Mouse (Mus musculus): ENCODE data around the gene Ndrg4. TPM values are rescaled to one million over a fixed set of nuclear protein-coding genes. Genes with fewer than 3 reads are reported as not detected.

Ndrg4 gene
- total RNA-seq, 2 experiments from 2014 or later: 233 to 242 TPM

GRCm38 (mm10) chr8:95677591-95678023 is 827 bp downstream of the Ndrg4 start:
- intact Hi-C loops (cut with DNase I): no loop called here
- no peak for DNase-seq

GRCm38 (mm10) chr8:95678024-95678611 is 1.3 kb downstream of the Ndrg4 start:
- intact Hi-C loops (cut with DNase I): no loop called here
- DNase-seq: peak in 1 of 2 experiments; percentile 11

GRCm38 (mm10) chr8:95688073-95688672 is 11.4 kb downstream of the Ndrg4 start:
- intact Hi-C loops (cut with DNase I): no loop called here
- no peak for DNase-seq

- intact Hi-C loops (cut with DNase I): no loop called here
- peak in 1 of 2 experiments; percentile 15 for DNase-seq
Observed at GRCm38 (mm10) chr8:95690929-95691541, 14.3 kb downstream of the Ndrg4 start.

- DNase-seq: no peak
- intact Hi-C loops (cut with DNase I): loop anchor here (5.0 kb wide), 2 partner anchors 347 to 442 kb away; no protein-coding TSS in a partner anchor
Observed at GRCm38 (mm10) chr8:95694631-95695030, 17.9 kb downstream of the Ndrg4 start.

GRCm38 (mm10) chr8:95696661-95697060 is 19.9 kb downstream of the Ndrg4 start:
- DNase-seq: no peak
- intact Hi-C loops (cut with DNase I): loop anchor here (1.0 to 5.0 kb wide), 3 partner anchors 90 to 444 kb away; no protein-coding TSS in a partner anchor

GRCm38 (mm10) chr8:95697128-95697527 is 20.3 kb downstream of the Ndrg4 start:
- DNase-seq: peak; percentile 81 to 83
- intact Hi-C loops (cut with DNase I): loop anchor here (1.0 to 5.0 kb wide), 3 partner anchors 91 to 445 kb away; no protein-coding TSS in a partner anchor

- intact Hi-C loops (cut with DNase I): loop anchor here (5.0 kb wide), 2 partner anchors 351 to 446 kb away; no protein-coding TSS in a partner anchor
- no peak for DNase-seq
Observed at GRCm38 (mm10) chr8:95698179-95698578, 21.4 kb downstream of the Ndrg4 start.

- no peak for DNase-seq
- intact Hi-C loops (cut with DNase I): no loop called here
Observed at GRCm38 (mm10) chr8:95700282-95700681, 23.5 kb downstream of the Ndrg4 start.

- intact Hi-C loops (cut with DNase I): no loop called here
- no peak for DNase-seq
Observed at GRCm38 (mm10) chr8:95701809-95702208, 25.0 kb downstream of the Ndrg4 start.

GRCm38 (mm10) chr8:95702480-95703446 is 26.0 kb downstream of the Ndrg4 start:
- peak; percentile 72 to 74 for DNase-seq
- intact Hi-C loops (cut with DNase I): no loop called here

GRCm38 (mm10) chr8:95703461-95704260 is 26.9 kb downstream of the Ndrg4 start:
- intact Hi-C loops (cut with DNase I): no loop called here
- DNase-seq: peak; percentile 44 to 46

GRCm38 (mm10) chr8:95704538-95704937 is 27.8 kb downstream of the Ndrg4 start:
- no peak for DNase-seq
- intact Hi-C loops (cut with DNase I): no loop called here

GRCm38 (mm10) chr8:95709579-95709978 is 32.8 kb downstream of the Ndrg4 start:
- intact Hi-C loops (cut with DNase I): no loop called here
- DNase-seq: no peak

- intact Hi-C loops (cut with DNase I): loop anchor here (5.0 kb wide), 2 partner anchors 121 to 206 kb away; no protein-coding TSS in a partner anchor
- no peak for DNase-seq
Observed at GRCm38 (mm10) chr8:95711029-95711428, 34.2 kb downstream of the Ndrg4 start.

GRCm38 (mm10) chr8:95712395-95712794 is 35.6 kb downstream of the Ndrg4 start:
- intact Hi-C loops (cut with DNase I): loop anchor here (5.0 kb wide), 2 partner anchors 120 to 205 kb away; no protein-coding TSS in a partner anchor
- no peak for DNase-seq

GRCm38 (mm10) chr8:95713100-95714010 is 36.6 kb downstream of the Ndrg4 start:
- peak; percentile 68 to 73 for DNase-seq
- intact Hi-C loops (cut with DNase I): loop anchor here (5.0 kb wide), 2 partner anchors 119 to 204 kb away; no protein-coding TSS in a partner anchor

- DNase-seq: no peak
- intact Hi-C loops (cut with DNase I): loop anchor here (5.0 kb wide), 2 partner anchors 118 to 203 kb away; no protein-coding TSS in a partner anchor
Observed at GRCm38 (mm10) chr8:95714367-95714766, 37.6 kb downstream of the Ndrg4 start.

All from heart, postnatal 36 days (tissue).